Mouse (Mus musculus) C2C12 (cell line): ENCODE results near the gene Snrnp70.

Experiments
- CEBPB ChIP-seq: IDR thresholded peaks from one replicate; pipeline ENCODE4 v1.6.1; 2011; ENCODE audit warnings: low read depth, mild to moderate bottlenecking, control low read depth, moderate library complexity
- CTCF ChIP-seq: IDR thresholded peaks from one replicate; pipeline ENCODE4 v1.5.1; 2011; ENCODE audit not compliant: control insufficient read depth, insufficient read depth, insufficient read length
- MAX ChIP-seq: IDR thresholded peaks from one replicate; pipeline ENCODE4 v1.6.1; 2011; ENCODE audit warnings: mild to moderate bottlenecking, control low read depth
- MYOD1 ChIP-seq: IDR thresholded peaks from one replicate; pipeline ENCODE4 v1.6.1; 2011; ENCODE audit warnings: low read depth; ENCODE audit not compliant: control insufficient read depth, insufficient read length
- USF1 ChIP-seq: IDR thresholded peaks from one replicate; pipeline ENCODE4 v1.6.1; 2011; ENCODE audit warnings: low read depth, mild to moderate bottlenecking, control low read depth, moderate library complexity

DNA sequence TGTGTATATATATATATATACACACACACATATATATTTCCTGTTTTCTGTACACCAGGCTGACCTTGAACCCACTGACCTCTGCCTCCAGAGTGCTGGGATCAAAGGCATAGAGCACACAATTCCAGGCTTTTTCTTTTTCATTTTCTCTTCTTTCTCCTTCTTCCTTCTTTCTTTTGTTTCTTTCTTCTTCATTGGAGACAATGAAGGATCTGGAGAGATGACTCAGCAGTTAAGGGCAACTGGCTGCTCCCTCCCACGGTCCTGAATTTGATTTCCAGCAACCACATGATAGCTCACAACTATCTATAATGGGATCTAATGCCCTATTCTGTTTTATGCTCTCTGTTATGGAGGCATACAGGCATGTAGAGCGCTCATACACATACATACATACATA lies 1.2 kb upstream of the Snrnp70 start:
- no peak for TF ChIP-seq CTCF
- TF ChIP-seq USF1 = no peak
- no peak for TF ChIP-seq MYOD1
- TF ChIP-seq MAX = no peak
- TF ChIP-seq CEBPB = no peak
